ENCODE assay signal across 17 mouse cellular contexts in genomic region chr11:120198831-120199230, GRCm38 (mm10). TPM values are rescaled to one million over a fixed set of nuclear protein-coding genes. Genes with fewer than 3 reads are reported as not detected.
A peak's percentile ranks its signal among the peaks of the same experiment; 100 is the strongest.
DNase-seq lines count a peak whose midpoint lies in the region; ATAC-seq and TF ChIP-seq lines count a peak whose summit lies in the region.
"Had no signal": no experiment of that assay in that cellular context is flagged by ENCODE, and none has a peak within 500 bp of the region (broad histone marks: within the 10 kb centered on the region; RNA-seq: fewer than 3 reads in every experiment).

No protein-coding gene starts in this region.

- no peaks in the 10 kb centered on the region for H3K9me3 ChIP-seq in heart, embryonic 10.5 days
- no peaks in the 10 kb centered on the region for H3K9me3 ChIP-seq in kidney, postnatal 0 days (replicated peaks; ENCODE audit: low read length)
- H3K9me3 ChIP-seq: G1E; hindbrain, embryonic 15.5 days; liver, embryonic 13.5 days had no signal

- H3K4me3 ChIP-seq in heart, embryonic 10.5 days: no peak overlapping the region
- no peak overlapping the region for H3K4me3 ChIP-seq in kidney, postnatal 0 days (replicated peaks; ENCODE audit: low read depth, low read length)
- H3K4me3 ChIP-seq in kidney, adult 2 months (ENCODE audit: insufficient read depth, low read depth, low read length): no peak overlapping the region
- H3K4me3 ChIP-seq: hindbrain, embryonic 15.5 days; liver, embryonic 13.5 days had no signal

- no peaks in the 10 kb centered on the region for H3K36me3 ChIP-seq in heart, embryonic 10.5 days
- no peaks in the 10 kb centered on the region for H3K36me3 ChIP-seq in kidney, postnatal 0 days (ENCODE audit: insufficient read depth, low read length)
- H3K36me3 ChIP-seq in kidney, adult 2 months (ENCODE audit: control insufficient read depth, insufficient read depth, low read length): no peaks in the 10 kb centered on the region
- H3K36me3 ChIP-seq: G1E; hindbrain, embryonic 15.5 days; liver, embryonic 13.5 days had no signal

- H3K4me1 ChIP-seq in heart, embryonic 10.5 days: peaks cover 19% of the 10 kb centered on the region
- peaks cover 5% of the 10 kb centered on the region; the same call in 1 of the 2 replicates for H3K4me1 ChIP-seq in kidney, postnatal 0 days (replicated peaks; ENCODE audit: insufficient read depth, low read length)
- H3K4me1 ChIP-seq in kidney, adult 2 months (ENCODE audit: control insufficient read depth, insufficient read depth, low read length): no peaks in the 10 kb centered on the region
- H3K4me1 ChIP-seq: liver, embryonic 13.5 days had no signal

- H3K27me3 ChIP-seq in heart, embryonic 10.5 days (ENCODE audit: insufficient read depth, poor library complexity, severe bottlenecking): no peaks in the 10 kb centered on the region
- no peaks in the 10 kb centered on the region for H3K27me3 ChIP-seq in kidney, postnatal 0 days (ENCODE audit: insufficient read depth, low read length)
- no peaks in the 10 kb centered on the region for H3K27me3 ChIP-seq in kidney, adult 2 months (replicated peaks; ENCODE audit: control insufficient read depth, insufficient read depth, low read length)
- H3K27me3 ChIP-seq: hindbrain, embryonic 15.5 days; liver, embryonic 13.5 days had no signal

- WGBS in heart, embryonic 10.5 days: 31% methylated on average over 13 of the region's 13 CpGs
- 17% methylated on average over 13 of the region's 13 CpGs for WGBS in kidney, postnatal 0 days
- WGBS in kidney, adult 2 months: 68% methylated on average over 13 of the region's 13 CpGs

- no peak for DNase-seq in heart, embryonic 10.5 days (ENCODE audit: low spot score)
- no peak for DNase-seq in heart, adult 8-10 months (ENCODE audit: low spot score)
- DNase-seq in kidney, postnatal 0 days (ENCODE audit: low spot score): peak; percentile 66
- DNase-seq in kidney, adult 2 months: no peak
- DNase-seq in thymus, postnatal 14 days: peak; percentile 23
- DNase-seq in thymus, adult 18-20 months: no peak
- DNase-seq in adrenal gland, postnatal 4 days (ENCODE audit: low spot score in 2 of 2): no peak
- DNase-seq: adrenal gland, adult 2 months; cerebellum, adult 8-10 months; gastrocnemius, postnatal 25 days; heart, postnatal 10 days; liver, embryonic 13.5 days; lung, postnatal 10 days; right cerebral cortex, postnatal 25 days had no signal

- no peak overlapping the region for H3K4me2 ChIP-seq in kidney, postnatal 0 days (ENCODE audit: low read length)
- H3K4me2 ChIP-seq: hindbrain, embryonic 15.5 days; liver, embryonic 13.5 days; midbrain, embryonic 11.5 days had no signal

- no peak overlapping the region for H3K9ac ChIP-seq in kidney, postnatal 0 days (ENCODE audit: low read depth, low read length)
- H3K9ac ChIP-seq: hindbrain, embryonic 15.5 days; liver, embryonic 13.5 days had no signal

- no peak; the same call in 1 of the 2 replicates for ATAC-seq in kidney, postnatal 0 days (replicated peaks; ENCODE audit: low FRiP score, low read depth)

- no peak for TF ChIP-seq CTCF in kidney, postnatal 0 days (IDR thresholded peaks at IDR 0.05; ENCODE audit: low read depth)
- no peak for TF ChIP-seq CTCF in kidney, adult 2 months (conservative IDR thresholded peaks at IDR 0.05; ENCODE audit: insufficient read depth, insufficient read length, low read depth, low read length)

- H3K27ac ChIP-seq in heart, embryonic 10.5 days: peak overlapping the region; percentile 63; the same call in 1 of the 2 replicates
- H3K27ac ChIP-seq in kidney, postnatal 0 days: no peak overlapping the region
- no peak overlapping the region for H3K27ac ChIP-seq in kidney, adult 2 months (ENCODE audit: insufficient read depth, low read depth, low read length)
- H3K27ac ChIP-seq: hindbrain, embryonic 15.5 days; liver, embryonic 13.5 days had no signal

- no peak for TF ChIP-seq POLR2A in kidney, adult 2 months (IDR thresholded peaks at IDR 0.05; ENCODE audit: low read depth, low read length)

RNA-seq across cellular contexts. Expression of gene Bahcc1, which starts 33.9 kb away (rescaled TPM):
- polyA plus RNA-seq in heart, embryonic 10.5 days (2016; fragmentation: Nextera tagmentation; extraction: Ambion mirVana): 7.7 and 12.9 TPM in 2 replicates
- 10 to 100 TPM in 2 of 4 experiments, 1 to 10 TPM in 2; 6.2 to 12.6 (median 9.3) TPM for total RNA-seq in heart, adult 8-10 months (2022)
- 8.2 and 8.6 TPM in 2 replicates for polyA plus RNA-seq in kidney, postnatal 0 days (2015; fragmentation: Nextera tagmentation; extraction: Ambion mirVana)
- 8.0 and 9.2 TPM in 2 replicates for polyA plus RNA-seq in kidney, adult 2 months (2012; rRNA removed)
- total RNA-seq in adrenal gland, postnatal 4 days (2021): 10 to 100 TPM; 25.3 to 26.7 TPM

RNA-seq across cellular contexts. Expression of gene Slc38a10, which starts 47.7 kb away (rescaled TPM):
- polyA plus RNA-seq in heart, embryonic 10.5 days (2016; fragmentation: Nextera tagmentation; extraction: Ambion mirVana): 99.0 and 123 TPM in 2 replicates
- 100 to 1,000 TPM in 1 of 4 experiments, 10 to 100 TPM in 3; 88.9 to 104 (median 91.6) TPM for total RNA-seq in heart, adult 8-10 months (2022)
- polyA plus RNA-seq in kidney, postnatal 0 days (2015; fragmentation: Nextera tagmentation; extraction: Ambion mirVana): 94.0 and 105 TPM in 2 replicates
- polyA plus RNA-seq in kidney, adult 2 months (2012; rRNA removed): 151 and 178 TPM in 2 replicates
- total RNA-seq in adrenal gland, postnatal 4 days (2021): 100 to 1,000 TPM; 132 to 147 TPM

Comparison
In these comparisons a context has a peak if more than half of its experiments do, and no peak if none do; other contexts are left out.
1. DNase-seq: peak in kidney, postnatal 0 days (single experiment) and thymus, postnatal 14 days (single experiment); none in heart, embryonic 10.5 days (single experiment), heart, adult 8-10 months (single experiment), kidney, adult 2 months (single experiment), thymus, adult 18-20 months (0 of 2) and adrenal gland, postnatal 4 days (0 of 2).